Comparison of ENCODE assay signal across 14 mouse cellular contexts in the genomic region with DNA sequence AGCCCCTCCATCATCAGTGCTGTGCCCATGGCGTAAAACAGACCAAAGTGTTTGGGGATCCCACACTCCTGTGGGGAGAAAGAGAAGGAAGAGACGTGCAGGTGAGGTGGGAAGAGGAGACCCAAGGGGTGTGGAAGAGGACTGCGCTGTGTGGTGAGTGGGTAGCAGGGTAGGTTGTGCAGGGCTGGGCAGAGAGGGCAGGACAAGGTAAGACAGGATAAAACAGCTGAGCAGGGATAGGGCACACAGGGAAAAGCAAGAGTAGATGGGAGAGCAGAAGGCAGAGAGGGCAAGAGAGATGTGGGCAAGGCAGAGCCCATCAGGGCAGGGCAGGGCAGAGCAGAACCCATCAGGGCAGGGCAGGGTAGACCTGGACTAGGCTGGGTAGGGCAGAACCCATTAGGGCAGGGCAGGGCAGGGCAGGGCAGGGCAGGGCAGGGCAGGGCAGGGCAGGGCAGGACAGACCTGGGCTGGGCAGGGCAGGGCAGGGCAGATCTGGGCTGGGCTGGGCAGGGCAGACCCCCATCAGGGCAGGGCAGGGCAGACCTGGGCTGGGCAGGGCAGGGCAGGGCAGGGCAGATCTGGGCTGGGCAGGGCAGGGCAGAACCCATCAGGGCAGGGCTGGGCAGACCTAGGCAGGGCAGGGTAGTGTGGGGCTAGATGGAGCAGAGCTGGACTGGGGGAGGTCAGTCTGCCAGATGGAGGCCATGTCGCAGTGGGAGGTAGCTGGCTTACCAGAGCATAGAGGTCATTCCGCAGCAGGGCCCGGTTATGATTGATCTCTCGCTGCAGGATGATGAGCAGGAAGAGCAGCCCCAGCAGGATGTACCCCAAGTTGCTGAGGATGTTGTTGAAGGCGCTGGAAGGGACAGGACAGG. TPM values are rescaled to one million over a fixed set of nuclear protein-coding genes. Genes with fewer than 3 reads are reported as not detected.
A peak's percentile ranks its signal among the peaks of the same experiment; 100 is the strongest.
DNase-seq lines count a peak whose midpoint lies in the region; ATAC-seq and TF ChIP-seq lines count a peak whose summit lies in the region.
"Had no signal": no experiment of that assay in that cellular context is flagged by ENCODE, and none has a peak within 500 bp of the region (broad histone marks: within the 10 kb centered on the region; RNA-seq: fewer than 3 reads in every experiment).

No protein-coding gene starts in this region.

- no peaks in the 10 kb centered on the region for H3K4me1 ChIP-seq in heart, postnatal 0 days (ENCODE audit: control insufficient read depth, insufficient read depth)
- H3K4me1 ChIP-seq in bone marrow, adult 2 months (ENCODE audit: control insufficient read depth, insufficient read depth, low read length) = peaks cover 8% of the 10 kb centered on the region
- H3K4me1 ChIP-seq in liver, embryonic 13.5 days (replicated peaks) = peaks cover 52% of the 10 kb centered on the region
- H3K4me1 ChIP-seq: hindbrain, embryonic 13.5 days; midbrain, embryonic 15.5 days had no signal

- no peak overlapping the region for H3K9ac ChIP-seq in heart, postnatal 0 days (replicated peaks; ENCODE audit: low read depth, low read length)
- H3K9ac ChIP-seq in liver, embryonic 13.5 days = no peak overlapping the region
- H3K9ac ChIP-seq: hindbrain, embryonic 13.5 days; lung, embryonic 14.5 days; midbrain, embryonic 15.5 days had no signal

- TF ChIP-seq POLR2A in bone marrow, adult 2 months (IDR thresholded peaks at IDR 0.05; ENCODE audit: borderline replicate concordance, control insufficient read depth, low read depth, low read length) = no peak

- no peak for ATAC-seq in heart, postnatal 0 days (ENCODE audit: insufficient read depth, low read depth)
- peak; percentile 67 for ATAC-seq in liver, embryonic 13.5 days (ENCODE audit: low read depth)
- ATAC-seq: midbrain, embryonic 15.5 days had no signal

- no peak overlapping the region for H3K4me3 ChIP-seq in heart, postnatal 0 days (ENCODE audit: low read depth, low read length)
- H3K4me3 ChIP-seq in bone marrow, adult 2 months (replicated peaks; ENCODE audit: control insufficient read depth, low read depth, low read length) = no peak overlapping the region
- no peak overlapping the region for H3K4me3 ChIP-seq in liver, embryonic 13.5 days (replicated peaks)
- H3K4me3 ChIP-seq: erythroblast, embryonic 14.5 days; hindbrain, embryonic 13.5 days; midbrain, embryonic 15.5 days had no signal

- no peaks in the 10 kb centered on the region for H3K9me3 ChIP-seq in heart, postnatal 0 days (replicated peaks; ENCODE audit: control insufficient read depth, low read length)
- 0 out of 2 replicates have a peak, but pooled peaks cover 6% of the 10 kb centered on the region for H3K9me3 ChIP-seq in liver, embryonic 13.5 days (replicated peaks)
- H3K9me3 ChIP-seq: hindbrain, embryonic 13.5 days; midbrain, embryonic 15.5 days had no signal

- no peak for TF ChIP-seq EP300 in heart, postnatal 0 days (IDR thresholded peaks at IDR 0.05; ENCODE audit: low read depth)

- no peak for DNase-seq in heart, postnatal 0 days (ENCODE audit: low spot score)
- DNase-seq in heart, postnatal 10 days = no peak
- DNase-seq in cerebellum, adult 9-10 months = peak; percentile 74
- DNase-seq in liver, embryonic 13.5 days = no peak
- no peak for DNase-seq in left cerebral cortex, postnatal 36 days (ENCODE audit: low spot score in 2 of 2)
- DNase-seq in layer of hippocampus, postnatal 25 days (ENCODE audit: extremely low spot score in 1 of 2, low spot score in 1 of 2) = no peak
- no peak for DNase-seq in left cerebral cortex, postnatal 14 days (ENCODE audit: low spot score in 2 of 2)
- DNase-seq: adrenal gland, adult 2 months; kidney, postnatal 14 days; lung, embryonic 14.5 days had no signal

- no peak for TF ChIP-seq CTCF in heart, postnatal 0 days (IDR thresholded peaks at IDR 0.05; ENCODE audit: low read depth)
- no peak for TF ChIP-seq CTCF in bone marrow, adult 2 months (IDR thresholded peaks at IDR 0.05; ENCODE audit: control insufficient read depth, insufficient read depth, low read length)

- H3K27ac ChIP-seq in heart, postnatal 0 days (ENCODE audit: low read depth) = peak overlapping the region; percentile 6; the same call in 1 of the 2 replicates
- H3K27ac ChIP-seq in bone marrow, adult 2 months (ENCODE audit: control insufficient read depth, insufficient read depth, low read depth, low read length, poor library complexity) = peak overlapping the region; percentile 79
- H3K27ac ChIP-seq in liver, embryonic 13.5 days = peak overlapping the region; percentile 70
- H3K27ac ChIP-seq: hindbrain, embryonic 13.5 days; midbrain, embryonic 15.5 days had no signal

- H3K36me3 ChIP-seq in heart, postnatal 0 days (replicated peaks; ENCODE audit: control insufficient read depth, insufficient read depth, low read length) = peaks cover 87% of the 10 kb centered on the region
- H3K36me3 ChIP-seq in liver, embryonic 13.5 days = peaks cover 95% of the 10 kb centered on the region

- intact Hi-C loops in heart, postnatal 10 days (cut with DNase I) = no loop called here
- intact Hi-C loops in left cerebral cortex, postnatal 36 days (cut with DNase I) = no loop called here
- intact Hi-C loops in left cerebral cortex, postnatal 14 days (cut with DNase I) = no loop called here

- H3K4me2 ChIP-seq in heart, postnatal 0 days (ENCODE audit: low read depth, low read length) = no peak overlapping the region
- H3K4me2 ChIP-seq in liver, embryonic 13.5 days = peak overlapping the region; percentile 38; the same call in 1 of the 2 replicates
- H3K4me2 ChIP-seq: hindbrain, embryonic 13.5 days; lung, embryonic 14.5 days; midbrain, embryonic 15.5 days had no signal

- 94% methylated on average over 8 of the region's 8 CpGs for WGBS in heart, postnatal 0 days
- 79% methylated on average over 8 of the region's 8 CpGs for WGBS in bone marrow, adult 2 months
- WGBS in liver, embryonic 13.5 days (ENCODE audit: insufficient replicate concordance) = 88% methylated on average over 8 of the region's 8 CpGs

- no peaks in the 10 kb centered on the region for H3K27me3 ChIP-seq in heart, postnatal 0 days (ENCODE audit: control insufficient read depth, insufficient read depth, low read length)
- no peaks in the 10 kb centered on the region for H3K27me3 ChIP-seq in liver, embryonic 13.5 days
- H3K27me3 ChIP-seq: hindbrain, embryonic 13.5 days; midbrain, embryonic 15.5 days had no signal

RNA-seq across cellular contexts. Expression of a gene that starts 8.0 kb away (rescaled TPM):
- 65.0 and 610 TPM in 2 replicates for total RNA-seq in heart, postnatal 0 days (2014; rRNA removed; ENCODE audit: low replicate concordance)
- 54.5 and 65.2 TPM in 2 replicates for polyA plus RNA-seq in heart, postnatal 0 days (2015; fragmentation: Nextera tagmentation; extraction: Ambion mirVana)
- 10 to 100 TPM; 72.1 to 90.1 TPM for total RNA-seq in heart, postnatal 10 days (2021)
- polyA plus RNA-seq in bone marrow, adult 2 months (2011; ENCODE audit: insufficient read depth, insufficient read length, low replicate concordance, missing spikeins) = 2.3 and 22.2 TPM in 2 replicates
- polyA plus RNA-seq in liver, embryonic 13.5 days (2015; fragmentation: Nextera tagmentation; extraction: Ambion mirVana) = 7.5 and 8.0 TPM in 2 replicates
- total RNA-seq in left cerebral cortex, postnatal 36 days (2021) = 10 to 100 TPM in 1 of 2 experiments, 1 to 10 TPM in 1; 9.9 to 10.1 TPM
- total RNA-seq in layer of hippocampus, postnatal 25 days (2021) = 10 to 100 TPM in 1 of 2 experiments, 1 to 10 TPM in 1; 9.9 to 13.0 TPM
- 10 to 100 TPM; 13.1 to 16.2 TPM for total RNA-seq in left cerebral cortex, postnatal 14 days (2021)
- polyA plus RNA-seq: erythroblast, embryonic 14.5 days had no signal

RNA-seq across cellular contexts. Expression of a gene that starts 11.2 kb away (rescaled TPM):
- 78.4 and 80.3 TPM in 2 replicates for total RNA-seq in heart, postnatal 0 days (2014; rRNA removed; ENCODE audit: low replicate concordance)
- 29.9 and 31.4 TPM in 2 replicates for polyA plus RNA-seq in heart, postnatal 0 days (2015; fragmentation: Nextera tagmentation; extraction: Ambion mirVana)
- 10 to 100 TPM; 71.5 to 75.4 TPM for total RNA-seq in heart, postnatal 10 days (2021)
- polyA plus RNA-seq in bone marrow, adult 2 months (2011; ENCODE audit: insufficient read depth, insufficient read length, low replicate concordance, missing spikeins) = 30.9 and 68.0 TPM in 2 replicates
- 17.7 and 19.6 TPM in 2 replicates for polyA plus RNA-seq in liver, embryonic 13.5 days (2015; fragmentation: Nextera tagmentation; extraction: Ambion mirVana)
- total RNA-seq in left cerebral cortex, postnatal 36 days (2021) = 10 to 100 TPM; 82.3 to 88.8 TPM
- total RNA-seq in layer of hippocampus, postnatal 25 days (2021) = 10 to 100 TPM; 89.2 to 97.9 TPM
- total RNA-seq in left cerebral cortex, postnatal 14 days (2021) = 100 to 1,000 TPM; 112 to 116 TPM

RNA-seq across cellular contexts. Expression of a gene that starts 37.2 kb away (rescaled TPM):
- total RNA-seq in heart, postnatal 0 days (2014; rRNA removed; ENCODE audit: low replicate concordance) = 27.4 and 42.9 TPM in 2 replicates
- polyA plus RNA-seq in heart, postnatal 0 days (2015; fragmentation: Nextera tagmentation; extraction: Ambion mirVana) = 30.5 and 32.4 TPM in 2 replicates
- 10 to 100 TPM; 33.5 to 35.9 TPM for total RNA-seq in heart, postnatal 10 days (2021)
- 27.9 and 30.3 TPM in 2 replicates for polyA plus RNA-seq in bone marrow, adult 2 months (2011; ENCODE audit: insufficient read depth, insufficient read length, low replicate concordance, missing spikeins)
- polyA plus RNA-seq in liver, embryonic 13.5 days (2015; fragmentation: Nextera tagmentation; extraction: Ambion mirVana) = 13.3 and 17.0 TPM in 2 replicates
- 10 to 100 TPM; 69.9 to 79.9 TPM for total RNA-seq in left cerebral cortex, postnatal 36 days (2021)
- 10 to 100 TPM; 63.6 to 69.3 TPM for total RNA-seq in layer of hippocampus, postnatal 25 days (2021)
- total RNA-seq in left cerebral cortex, postnatal 14 days (2021) = 10 to 100 TPM; 74.5 to 75.5 TPM

RNA-seq across cellular contexts. Expression of a gene that starts 37.6 kb away (rescaled TPM):
- total RNA-seq in heart, postnatal 0 days (2014; rRNA removed; ENCODE audit: low replicate concordance) = 31.7 and 57.1 TPM in 2 replicates
- 12.0 and 15.0 TPM in 2 replicates for polyA plus RNA-seq in heart, postnatal 0 days (2015; fragmentation: Nextera tagmentation; extraction: Ambion mirVana)
- total RNA-seq in heart, postnatal 10 days (2021) = 10 to 100 TPM; 23.5 to 27.2 TPM
- polyA plus RNA-seq in bone marrow, adult 2 months (2011; ENCODE audit: insufficient read depth, insufficient read length, low replicate concordance, missing spikeins) = 10.1 and 24.5 TPM in 2 replicates
- polyA plus RNA-seq in liver, embryonic 13.5 days (2015; fragmentation: Nextera tagmentation; extraction: Ambion mirVana) = 7.4 and 7.7 TPM in 2 replicates
- total RNA-seq in left cerebral cortex, postnatal 36 days (2021) = 10 to 100 TPM; 19.1 to 28.9 TPM
- total RNA-seq in layer of hippocampus, postnatal 25 days (2021) = 10 to 100 TPM; 18.0 to 24.7 TPM
- 10 to 100 TPM; 19.7 to 20.3 TPM for total RNA-seq in left cerebral cortex, postnatal 14 days (2021)

Comparison
In these comparisons a context has a peak if more than half of its experiments do, and no peak if none do; other contexts are left out.
1. H3K27ac ChIP-seq: peak in every context shown above with its lines; median percentile 79 in bone marrow, adult 2 months; 70 in liver, embryonic 13.5 days; 6 in heart, postnatal 0 days.